Mouse (Mus musculus): ENCODE results near the gene Gm20843. TPM values are rescaled to one million over a fixed set of nuclear protein-coding genes. Genes with fewer than 3 reads are reported as not detected.
"Not testable (repeated sequence)": the region's sequence is repeated elsewhere in the genome, so short reads cannot be mapped to it uniquely, and the experiment has no call there.

Gene Gm20843
- polyA plus RNA-seq (2015; fragmentation: Nextera tagmentation; extraction: Ambion mirVana): not detected in 2 replicates

DNA sequence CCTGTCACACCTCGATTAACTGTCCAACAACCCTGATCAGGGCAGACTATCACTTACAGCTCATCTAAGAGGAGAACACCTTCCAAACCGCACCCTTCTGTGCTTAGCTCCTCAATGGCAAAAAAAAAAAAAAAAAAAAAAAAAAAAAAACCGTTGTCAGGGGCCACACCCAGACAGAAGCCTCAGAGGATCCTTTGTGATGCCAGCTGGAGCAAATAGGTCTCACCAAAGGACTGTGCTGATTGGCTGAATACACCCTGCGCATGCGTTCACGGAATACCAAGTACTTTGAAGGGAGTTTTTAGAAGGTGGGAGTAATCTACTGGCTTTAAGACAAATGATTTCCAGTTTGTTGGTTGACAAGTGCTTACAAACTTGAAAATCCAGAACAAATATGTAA, at the start of gene Gm20843:
Gm20843 (minus strand) TSS at position 101 of the 400 bp plus-strand sequence.
- H3K9ac ChIP-seq; H3K4me1 ChIP-seq (replicated peaks); H3K9me3 ChIP-seq (replicated peaks); H3K27ac ChIP-seq; H3K36me3 ChIP-seq; H3K4me3 ChIP-seq; H3K4me2 ChIP-seq; H3K27me3 ChIP-seq; ATAC-seq (replicated peaks; ENCODE audit: insufficient number of reproducible peaks, insufficient read depth, low FRiP score, low read depth): not testable (repeated sequence)
- WGBS: no CpG with 5 or more reads among the region's 6 CpGs
